Mouse (Mus musculus): ENCODE measurements at regions not wholly inside any gene's neighbourhood (a gene's known extent, or its start where the extent isn't known, plus 50 kb on each side); places are given as distances from the start of the nearest gene placed in this dataset.

DNA sequence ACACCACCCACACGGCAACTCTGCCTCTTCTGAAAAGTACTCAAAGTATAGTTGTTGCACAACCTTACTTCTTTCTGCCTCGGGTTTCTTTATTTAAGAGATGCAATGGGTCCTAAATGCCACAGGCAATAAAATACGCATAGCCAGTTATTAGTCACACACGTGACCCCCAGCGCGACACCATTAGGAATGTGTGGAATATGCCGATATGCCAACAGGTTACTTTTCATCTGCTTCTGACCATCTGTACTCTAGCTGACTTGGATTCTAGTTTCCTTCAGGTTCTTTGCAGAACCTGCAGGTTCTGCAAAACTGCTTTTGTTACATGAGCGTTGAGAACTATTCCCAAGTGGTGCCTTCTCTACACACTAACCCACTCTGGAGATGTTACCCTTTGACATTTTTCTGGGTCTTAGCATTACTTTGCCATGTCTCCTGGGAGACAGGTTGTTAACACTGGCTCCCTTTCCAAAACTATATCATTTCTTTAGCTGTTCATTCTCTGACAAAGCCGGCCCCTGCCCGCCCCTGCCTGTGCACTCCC, 515.6 kb downstream of the Gja1 start:
- no peak for DNase-seq (ENCODE audit: low read depth, low spot score)

- peak; percentile 78 for DNase-seq (ENCODE audit: low read depth, low spot score)
These were observed 516.1 kb downstream of the Gja1 start for GRCm38 (mm10) chr10:56893210-56893705.

GRCm38 (mm10) chr10:56899640-56900274, 522.6 kb downstream of the Gja1 start:
- DNase-seq (ENCODE audit: low read depth, low spot score) = no peak

DNA sequence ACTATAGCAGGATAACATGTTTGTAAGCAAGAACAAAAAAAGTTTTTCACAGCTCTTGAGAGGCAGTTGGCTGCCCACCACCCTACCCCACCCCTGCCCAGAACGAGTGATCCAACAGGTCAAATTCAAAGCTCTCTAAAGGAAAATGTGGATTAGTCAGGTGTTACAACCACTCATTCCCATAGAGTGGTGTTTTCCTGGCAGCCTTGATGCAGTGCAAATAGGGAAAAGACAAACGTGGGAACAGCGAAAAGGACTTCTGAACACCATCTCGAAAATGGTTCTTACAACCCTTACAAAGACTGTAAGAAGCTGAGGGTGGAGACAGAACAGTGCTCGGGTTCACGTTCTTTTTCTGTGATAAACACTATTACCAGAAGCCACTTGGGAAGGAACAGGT, 523.8 kb downstream of the Gja1 start:
- DNase-seq (ENCODE audit: low read depth, low spot score) = no peak

- DNase-seq (ENCODE audit: low read depth, low spot score) = no peak
These were observed 535.6 kb downstream of the Gja1 start for GRCm38 (mm10) chr10:56912711-56913110.

DNA sequence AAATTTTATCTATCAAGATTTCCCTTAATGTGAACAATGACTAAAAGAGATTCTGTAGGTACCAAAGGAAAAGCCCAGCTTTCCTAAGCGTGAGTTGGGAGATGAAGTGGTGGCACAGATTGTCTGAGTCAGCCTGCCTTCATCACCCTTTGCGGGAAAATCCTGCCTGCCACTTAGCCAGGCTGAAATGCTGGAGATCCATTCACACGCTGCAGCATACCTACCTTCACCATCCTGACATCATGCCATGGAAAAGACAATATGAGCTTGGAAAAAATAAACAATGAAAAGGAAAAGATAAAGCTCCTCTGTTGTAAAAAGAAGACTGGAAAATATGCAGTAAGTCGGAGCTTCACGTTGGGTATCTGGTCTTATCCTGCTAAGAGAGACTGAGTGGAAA, 537.0 kb downstream of the Gja1 start:
- DNase-seq (ENCODE audit: low read depth, low spot score) = no peak

- no peak for DNase-seq (ENCODE audit: low read depth, low spot score)
These were observed 541.3 kb downstream of the Gja1 start for GRCm38 (mm10) chr10:56918412-56918811.

- DNase-seq (ENCODE audit: low read depth, low spot score) = peak; percentile 87
These were observed 543.9 kb downstream of the Gja1 start for GRCm38 (mm10) chr10:56920711-56921672.

GRCm38 (mm10) chr10:56935174-56935573, 551.0 kb upstream of the Hsf2 start:
- DNase-seq (ENCODE audit: low read depth, low spot score) = no peak

GRCm38 (mm10) chr10:56941972-56942371, 544.2 kb upstream of the Hsf2 start:
- DNase-seq (ENCODE audit: low read depth, low spot score) = no peak

DNA sequence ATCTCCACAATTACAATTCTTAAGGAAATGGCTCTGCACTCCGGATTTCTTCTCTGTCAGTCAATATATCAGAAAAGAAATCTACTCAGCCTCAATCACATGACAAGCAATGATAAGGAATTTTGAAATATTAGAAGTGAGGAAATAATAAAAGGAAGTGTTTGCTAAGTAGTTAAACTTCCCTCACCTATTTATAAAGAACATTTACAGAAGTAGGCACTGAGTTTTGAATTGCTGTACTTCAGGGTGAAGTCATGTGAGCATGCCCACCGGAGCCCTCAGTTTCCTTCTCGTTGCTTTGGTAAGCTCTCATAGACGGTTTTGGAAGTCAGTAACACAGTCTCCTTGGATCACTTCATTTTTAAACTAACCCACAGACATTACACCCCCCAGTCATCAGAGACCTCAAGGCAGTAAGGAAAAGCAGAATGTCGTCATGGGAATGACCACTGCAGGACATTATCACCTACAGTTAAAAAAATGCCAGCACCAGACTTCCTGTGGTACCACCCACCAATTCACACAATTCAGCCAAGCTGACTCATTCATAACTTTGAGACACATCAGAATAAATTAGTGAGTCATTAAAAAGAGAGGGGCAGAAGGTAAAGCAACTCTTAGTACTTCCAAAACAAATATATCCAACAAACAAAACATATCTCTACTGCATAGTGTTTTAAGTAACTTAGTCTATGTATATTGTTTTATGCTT, 541.6 kb upstream of the Hsf2 start:
- DNase-seq (ENCODE audit: low read depth, low spot score) = no peak

DNA sequence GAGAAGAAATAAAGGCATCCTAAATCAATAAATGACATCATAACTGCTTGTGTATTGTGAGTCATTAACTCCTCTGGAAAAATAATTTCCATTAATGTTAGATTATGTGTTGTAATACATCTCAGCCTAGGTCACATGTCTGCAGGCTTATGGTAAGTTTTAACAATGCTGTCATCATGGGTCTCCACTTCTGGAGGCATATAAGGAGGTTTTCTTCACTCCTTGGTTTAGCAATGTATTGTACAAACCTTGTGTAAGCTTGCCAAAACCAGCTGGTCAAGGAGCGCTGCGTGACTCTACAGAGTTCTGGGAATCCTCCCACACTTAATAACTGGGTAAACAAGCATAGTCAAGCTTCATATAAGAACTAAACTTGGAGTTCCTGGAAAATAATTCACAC, 529.5 kb upstream of the Hsf2 start:
- DNase-seq (ENCODE audit: low read depth, low spot score) = no peak

DNA sequence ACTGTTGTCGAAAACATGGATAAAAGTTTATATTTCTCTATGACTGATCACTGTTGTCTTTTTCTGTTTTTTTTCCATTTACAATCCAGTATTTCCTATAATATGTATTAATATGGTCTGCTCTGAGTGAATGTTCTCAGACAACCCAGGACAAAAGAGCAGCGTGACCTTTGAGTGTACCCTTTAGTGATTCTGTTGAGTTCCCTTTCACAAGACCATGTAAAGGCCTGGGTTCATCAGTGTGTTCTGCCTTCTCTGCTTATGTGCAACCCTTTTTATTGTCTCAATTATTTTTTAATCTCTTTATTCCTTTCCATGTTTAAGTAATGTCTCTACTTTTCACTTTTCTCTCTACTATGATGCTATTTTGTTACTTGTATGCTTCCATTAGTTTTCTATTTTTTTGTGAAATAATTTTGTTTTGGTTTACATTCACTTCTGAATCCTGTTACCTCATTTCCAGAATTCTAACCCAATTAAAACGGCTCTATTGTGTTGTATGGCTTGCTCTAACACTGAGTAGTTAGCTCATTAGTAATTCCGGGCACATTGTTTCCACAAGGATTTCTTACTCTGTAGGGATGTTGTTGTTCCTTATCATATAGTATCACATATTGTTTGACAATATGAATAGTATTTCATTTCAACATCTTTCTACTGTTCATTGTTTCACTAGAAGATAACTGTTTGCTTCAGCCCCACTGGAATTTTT, 523.9 kb upstream of the Hsf2 start:
- DNase-seq (ENCODE audit: low read depth, low spot score) = no peak

DNA sequence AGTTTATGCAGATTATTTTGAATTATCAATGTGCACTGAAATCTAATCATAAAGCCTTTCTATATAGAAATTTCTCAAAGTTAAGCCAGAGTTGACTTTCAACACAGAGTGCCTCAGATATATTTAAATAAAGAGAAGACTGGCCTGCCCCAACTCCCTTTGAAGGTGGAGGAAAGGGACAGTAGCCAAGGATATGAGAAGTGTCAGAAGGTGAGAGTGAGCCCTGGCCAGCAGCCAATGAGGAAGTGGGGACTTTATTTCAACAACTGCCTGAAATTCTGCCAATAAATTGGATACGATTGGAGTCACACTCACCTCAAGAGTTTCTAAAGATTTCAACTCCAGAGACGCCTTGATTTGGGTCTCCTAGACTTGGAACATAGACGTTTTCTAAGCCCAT, 523.0 kb upstream of the Hsf2 start:
- DNase-seq (ENCODE audit: low read depth, low spot score) = no peak

DNA sequence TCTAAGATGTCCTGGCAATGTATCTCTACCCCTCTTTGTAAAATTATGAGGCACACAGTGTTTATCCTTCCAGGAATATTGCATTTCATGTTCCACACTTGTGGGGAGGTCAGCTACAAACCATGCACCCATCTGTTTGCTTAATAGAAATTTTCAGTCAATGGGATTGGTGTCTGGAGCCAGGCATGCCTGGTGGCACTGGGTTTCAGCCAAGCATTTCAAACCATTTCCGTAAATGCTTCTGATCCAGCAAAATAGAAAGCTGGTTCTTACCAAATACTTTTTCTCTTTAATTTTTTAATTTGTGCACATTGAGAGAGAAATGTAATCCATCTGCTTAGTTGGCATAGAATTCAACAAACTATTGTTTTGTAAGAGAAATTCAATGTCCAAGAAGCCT, 517.3 kb upstream of the Hsf2 start:
- no peak for DNase-seq (ENCODE audit: low read depth, low spot score)

DNA sequence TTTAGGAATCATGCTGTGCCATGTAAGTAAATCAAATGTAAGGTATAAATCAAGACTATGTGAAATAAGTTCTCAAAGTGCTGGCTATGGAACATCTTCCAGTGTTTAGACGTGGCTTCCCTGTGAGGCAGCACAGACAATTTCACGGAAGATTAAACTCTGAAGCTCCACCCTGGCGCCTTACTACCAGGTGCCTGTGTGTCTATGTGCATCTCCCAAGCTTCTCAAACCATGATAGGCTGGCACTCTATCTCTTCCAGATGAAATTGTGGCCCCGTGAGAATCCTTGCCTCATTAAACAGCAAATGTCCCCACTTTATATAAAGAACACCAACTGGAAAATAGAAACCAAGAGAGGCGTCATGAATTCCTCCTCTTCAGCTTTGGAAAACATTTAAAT, 511.4 kb upstream of the Hsf2 start:
- no peak for DNase-seq (ENCODE audit: low read depth, low spot score)

DNA sequence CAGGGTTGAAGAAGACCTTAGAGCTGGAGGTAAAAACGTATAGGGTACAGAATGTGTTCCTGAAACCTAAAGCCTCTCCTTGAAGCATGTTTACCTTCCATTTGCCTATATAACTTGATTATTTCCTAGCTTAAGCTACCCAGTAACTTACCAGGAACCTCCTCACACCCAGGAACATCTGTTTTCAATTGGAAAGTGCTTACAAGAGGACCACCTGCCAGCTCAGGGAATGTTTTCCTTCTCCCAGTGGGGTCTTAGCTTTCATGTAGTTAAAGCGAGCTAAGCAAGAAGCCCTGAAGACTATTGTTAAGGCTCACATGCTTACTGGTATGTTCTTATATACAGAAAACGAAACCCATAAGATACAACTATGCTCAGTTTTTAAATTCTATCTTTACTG, 506.6 kb upstream of the Hsf2 start:
- peak; percentile 91 for DNase-seq (ENCODE audit: low read depth, low spot score)

DNA sequence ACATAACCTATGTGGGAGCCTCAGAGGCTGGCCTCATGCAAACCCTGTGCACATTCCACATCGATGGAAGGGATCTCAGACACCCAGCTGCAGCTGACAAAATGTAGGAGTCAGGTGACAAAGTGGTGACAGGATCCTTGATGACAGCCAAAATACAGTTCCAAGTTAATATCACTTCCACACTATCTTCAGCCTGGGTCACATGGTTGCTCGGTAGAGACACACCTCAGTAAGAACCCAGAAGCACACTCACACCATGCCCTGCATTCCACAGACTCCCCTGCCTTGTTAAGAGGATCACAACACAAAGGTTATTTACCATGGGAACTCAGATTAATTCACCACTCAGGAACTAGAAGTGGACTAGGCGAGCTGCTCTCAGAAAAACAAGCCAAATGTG, 505.4 kb upstream of the Hsf2 start:
- DNase-seq (ENCODE audit: low read depth, low spot score) = no peak

GRCm38 (mm10) chr10:56982526-56983190, 503.5 kb upstream of the Hsf2 start:
- DNase-seq (ENCODE audit: low read depth, low spot score) = no peak

DNA sequence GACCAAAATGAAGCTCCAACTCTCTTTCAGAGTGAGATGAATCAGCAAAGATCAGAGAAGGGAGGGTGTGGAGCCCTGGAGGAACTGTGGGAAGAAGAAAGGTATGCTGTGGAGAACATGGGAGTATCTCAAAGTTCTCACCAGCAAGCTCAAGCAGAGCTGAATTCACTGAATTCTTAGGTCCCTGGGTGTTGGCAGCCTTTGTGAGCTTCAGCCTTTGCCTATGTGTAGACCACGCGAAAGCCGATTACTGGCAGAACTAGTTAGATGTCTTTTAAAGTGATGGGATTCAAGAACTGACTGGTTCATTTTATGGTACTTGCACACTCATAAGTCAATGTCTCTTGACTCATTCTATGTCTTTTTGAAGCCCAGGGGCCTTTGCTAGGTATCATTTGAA, 491.2 kb upstream of the Hsf2 start:
- no peak for DNase-seq (ENCODE audit: low read depth, low spot score)

Data from forelimb bud, embryonic 11.5 days (tissue).